Mouse (Mus musculus): ENCODE data around the gene Pck2.

DNA sequence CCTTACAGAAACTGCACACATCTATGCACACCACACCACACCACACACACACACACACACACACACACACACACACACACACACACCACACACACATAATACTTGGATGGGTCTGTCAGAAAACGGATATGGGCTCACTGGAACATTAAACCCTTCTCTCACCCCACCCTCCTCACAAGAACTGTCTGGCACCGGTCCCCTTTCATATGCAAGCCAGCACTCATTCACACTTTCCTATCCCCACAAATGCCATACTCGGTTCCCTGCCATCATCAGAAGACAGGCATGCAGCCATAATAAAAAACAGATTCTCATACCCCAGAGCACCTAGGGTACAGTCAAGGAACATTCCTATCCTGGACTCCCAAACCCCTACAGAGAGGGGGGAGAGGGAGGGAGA is 48.0 kb upstream of the Pck2 start:
- TF ChIP-seq POLR2A (IDR thresholded peaks at IDR 0.05; ENCODE audit: extremely low read depth, insufficient read depth, low read length), result no peak
- no peak for TF ChIP-seq CTCF (IDR thresholded peaks at IDR 0.05; ENCODE audit: extremely low read depth, insufficient read depth, low read length)
